Mouse (Mus musculus) ES-E14 (cell line): ENCODE data around the gene Barhl2.

Experiments
- HCFC1 ChIP-seq: IDR thresholded peaks from 2 replicates; pipeline ENCODE4 v1.6.1; 2012; ENCODE audit warnings: low read length, inconsistent platforms, borderline replicate concordance; ENCODE audit not compliant: insufficient read depth
- MAFK ChIP-seq: IDR thresholded peaks from 2 replicates; pipeline ENCODE4 v1.6.1; 2014; ENCODE audit warnings: mild to moderate bottlenecking, low read depth, low read length, inconsistent platforms; ENCODE audit not compliant: insufficient read depth
- ZC3H11A ChIP-seq: IDR thresholded peaks from 2 replicates; pipeline ENCODE4 v1.6.1; 2012; ENCODE audit warnings: low read depth, mild to moderate bottlenecking, inconsistent platforms, low read length, borderline replicate concordance

GRCm38 (mm10) chr5:106460535-106460934 lies 2.6 kb upstream of the Barhl2 start:
- TF ChIP-seq HCFC1 (no peak), MAFK (no peak), ZC3H11A (no peak)
